Mouse (Mus musculus) embryonic facial prominence, embryonic 15.5 days (tissue): Measurements from ENCODE around the gene Tbc1d22a. TPM values are rescaled to one million over a fixed set of nuclear protein-coding genes. Genes with fewer than 3 reads are reported as not detected.

Experiments
- ATAC-seq: fragments of 200-750 bp; cut with Nextera tagmentation; 2 replicates; pipeline ENCODE4 v1.8.0; 2017; ENCODE audit warnings: low read depth, moderate TSS enrichment; ENCODE audit not compliant: insufficient number of reproducible peaks, low FRiP score, low TSS enrichment
- H3K27ac ChIP-seq: fragments of 300-500 bp; sonication (generic); replicated peaks from 2 replicates; pipeline ENCODE4 v1.5.1; 2015; ENCODE audit warnings: mild to moderate bottlenecking, inconsistent platforms
- H3K27me3 ChIP-seq: fragments of 300-500 bp; sonication (generic); 2 replicates; pipeline ENCODE4 v1.6.1; 2015; ENCODE audit warnings: inconsistent platforms
- H3K36me3 ChIP-seq: fragments of 300-500 bp; sonication (generic); 2 replicates; pipeline ENCODE4 v1.6.1; 2015; ENCODE audit warnings: mild to moderate bottlenecking, inconsistent platforms
- H3K4me1 ChIP-seq: fragments of 300-500 bp; sonication (generic); 2 replicates; pipeline ENCODE4 v1.6.1; 2015; ENCODE audit warnings: inconsistent platforms
- H3K4me2 ChIP-seq: fragments of 300-500 bp; sonication (generic); replicated peaks from 2 replicates; pipeline ENCODE4 v1.6.1; 2015; ENCODE audit warnings: mild to moderate bottlenecking, inconsistent platforms
- H3K4me3 ChIP-seq: fragments of 300-500 bp; sonication (generic); replicated peaks from 2 replicates; pipeline ENCODE4 v1.5.1; 2015; ENCODE audit warnings: mild to moderate bottlenecking, inconsistent platforms
- H3K9ac ChIP-seq: fragments of 300-500 bp; sonication (generic); 2 replicates; pipeline ENCODE4 v1.6.1; 2015; ENCODE audit warnings: inconsistent platforms
- H3K9me3 ChIP-seq: fragments of 300-500 bp; sonication (generic); replicated peaks from 2 replicates; pipeline ENCODE4 v1.6.1; 2016; ENCODE audit warnings: inconsistent platforms
- WGBS: fragments of 180-500 bp; shearing (Covaris S2); methylation state at CpG from one replicate; pipeline ENCODE4 v1.1.7; 2015; 5-methylcytosine and 5-hydroxymethylcytosine counted together
- polyA plus RNA-seq: library from polyadenylated mRNA; unstranded; fragments of >200 nt; fragmentation: Nextera tagmentation; extraction: Ambion mirVana; gene quantifications from 2 replicates; pipeline ENCODE4 v1.2.1, GENCODE M21; 2015

Tbc1d22a gene
- polyA plus RNA-seq, 1 experiment from 2014 or later, result 12.4 TPM

DNA sequence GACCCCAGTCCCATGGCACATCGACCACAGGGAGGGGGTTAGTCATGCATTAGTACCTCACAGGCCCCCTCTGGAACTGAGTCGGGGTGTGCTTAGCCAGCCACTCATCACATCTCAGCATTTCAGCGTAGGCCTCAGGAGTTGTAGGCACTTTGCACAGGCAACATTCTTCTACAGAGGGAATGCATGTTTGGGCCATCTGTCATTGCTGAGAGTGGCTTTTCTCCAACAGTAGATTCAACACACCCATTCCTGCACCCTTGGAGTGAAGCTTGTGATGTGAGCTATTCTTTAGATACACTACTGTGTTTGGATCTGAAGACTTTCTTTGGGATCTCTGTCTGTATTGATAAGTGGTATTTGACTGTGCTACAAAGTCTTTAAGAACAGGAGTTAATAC lies 75.8 kb downstream of the Tbc1d22a start:
- WGBS, result 81% methylated on average over 3 of the region's 3 CpGs
- Histone ChIP-seq H3K4me2 (no peak overlapping the region), H3K27ac (no peak overlapping the region), H3K36me3 (no peaks in the 10 kb centered on the region), H3K9me3 (no peaks in the 10 kb centered on the region), H3K4me3 (no peak overlapping the region), H3K4me1 (no peaks in the 10 kb centered on the region), H3K9ac (no peak overlapping the region), H3K27me3 (no peaks in the 10 kb centered on the region)
- no peak for ATAC-seq

DNA sequence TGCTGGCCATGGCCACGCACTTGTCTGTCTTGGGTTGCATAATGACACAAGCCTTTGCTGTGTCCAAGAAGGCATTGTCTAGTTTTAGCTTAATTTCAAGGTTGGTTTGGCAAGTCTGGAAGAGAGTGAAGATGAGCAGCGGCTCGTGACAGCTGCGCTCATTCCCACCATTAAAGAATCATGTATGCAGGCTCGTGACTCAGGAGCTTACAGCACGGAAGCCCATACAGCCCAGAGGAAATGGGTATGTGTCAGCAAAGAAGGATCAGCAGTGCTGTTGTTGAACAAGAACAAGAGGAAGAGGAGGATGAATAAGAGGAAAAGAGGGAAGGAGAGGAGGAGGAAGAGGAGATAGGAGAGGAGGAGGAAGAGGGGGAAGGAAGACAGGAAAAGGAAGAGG lies 78.0 kb downstream of the Tbc1d22a start:
- no peak overlapping the region for H3K9ac ChIP-seq
- H3K27ac ChIP-seq, result no peak overlapping the region
- no peaks in the 10 kb centered on the region for H3K36me3 ChIP-seq
- H3K4me2 ChIP-seq, result no peak overlapping the region
- no peaks in the 10 kb centered on the region for H3K27me3 ChIP-seq
- no peak for ATAC-seq
- H3K9me3 ChIP-seq, result no peaks in the 10 kb centered on the region
- H3K4me3 ChIP-seq, result no peak overlapping the region
- WGBS, result 88% methylated on average over 6 of the region's 6 CpGs
- no peaks in the 10 kb centered on the region for H3K4me1 ChIP-seq

DNA sequence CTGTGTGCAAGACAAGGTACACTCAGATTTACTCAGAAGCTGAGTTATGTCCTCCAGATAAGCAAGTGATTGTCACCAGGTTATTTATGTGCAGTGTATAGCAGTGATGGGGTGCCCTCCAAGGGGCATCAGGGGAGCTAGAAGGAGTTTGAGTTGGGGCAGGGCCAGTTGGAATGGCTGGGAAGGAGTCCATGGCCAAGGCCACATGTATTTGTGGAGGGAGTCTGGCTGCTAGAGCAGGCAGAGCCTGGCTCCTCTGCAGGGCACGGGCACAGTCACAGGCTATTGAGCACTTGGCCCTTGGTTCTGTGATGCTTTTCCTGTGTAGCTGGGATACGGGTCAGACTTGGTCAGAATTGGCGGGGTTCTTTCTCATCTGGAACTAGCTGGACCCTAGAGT lies 80.2 kb downstream of the Tbc1d22a start:
- Histone ChIP-seq H3K4me2 (no peak overlapping the region), H3K27ac (no peak overlapping the region), H3K9me3 (no peaks in the 10 kb centered on the region), H3K27me3 (no peaks in the 10 kb centered on the region), H3K36me3 (no peaks in the 10 kb centered on the region), H3K4me1 (no peaks in the 10 kb centered on the region), H3K4me3 (no peak overlapping the region), H3K9ac (no peak overlapping the region)
- 88% methylated on average over 3 of the region's 3 CpGs for WGBS
- no peak for ATAC-seq

DNA sequence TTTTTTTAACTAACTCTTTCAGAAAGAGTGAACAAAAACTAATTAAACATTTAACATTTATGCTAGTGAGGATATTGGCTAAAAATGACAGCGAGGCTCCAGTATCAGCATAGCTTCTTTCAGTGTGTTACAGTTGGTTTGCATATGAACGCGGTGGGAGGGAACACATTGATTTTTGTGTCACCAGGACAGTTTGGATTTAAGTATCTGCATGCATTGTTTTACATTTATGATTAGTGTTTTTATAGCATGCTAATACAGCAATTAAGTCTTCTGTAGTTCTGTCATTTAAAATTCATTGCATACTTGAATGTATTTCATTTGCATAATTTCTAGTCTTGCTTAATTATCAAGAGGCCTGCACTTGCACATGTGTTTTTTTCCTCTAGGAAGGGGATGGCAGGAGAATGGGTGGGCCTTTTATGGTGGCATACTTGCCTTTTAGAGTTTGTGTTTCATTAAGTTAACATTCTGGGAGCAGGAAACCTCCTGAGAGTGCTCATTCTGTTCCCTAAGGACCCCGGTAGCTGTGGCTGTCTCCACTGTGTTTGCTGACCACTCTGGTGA lies 81.5 kb downstream of the Tbc1d22a start:
- no peaks in the 10 kb centered on the region for H3K27me3 ChIP-seq
- no peak for ATAC-seq
- H3K4me2 ChIP-seq, result no peak overlapping the region
- no peak overlapping the region for H3K9ac ChIP-seq
- no peaks in the 10 kb centered on the region for H3K36me3 ChIP-seq
- H3K9me3 ChIP-seq, result no peaks in the 10 kb centered on the region
- H3K4me3 ChIP-seq, result no peak overlapping the region
- H3K4me1 ChIP-seq, result no peaks in the 10 kb centered on the region
- WGBS, result 65% methylated on average over 4 of the region's 4 CpGs
- H3K27ac ChIP-seq, result no peak overlapping the region

DNA sequence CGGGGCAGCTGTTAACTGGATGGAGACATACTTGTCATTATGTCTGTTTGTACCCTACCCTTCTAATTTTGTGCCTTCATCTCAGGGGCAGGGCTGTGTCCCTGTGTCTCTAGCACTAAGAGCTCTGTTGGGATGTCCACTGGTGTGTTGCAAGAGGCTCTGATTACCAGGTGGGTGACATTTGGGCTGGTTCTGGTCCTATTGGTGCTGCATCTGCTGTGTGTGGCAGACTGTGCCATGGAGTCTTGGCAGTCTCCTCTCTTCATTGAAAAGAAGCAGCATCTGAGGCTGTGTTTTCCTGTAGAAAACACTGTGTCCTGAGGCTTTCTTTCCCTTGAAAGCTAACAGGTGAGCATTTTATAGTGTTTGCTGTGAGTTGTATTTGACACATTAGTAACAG lies 83.0 kb downstream of the Tbc1d22a start:
- no peak for ATAC-seq
- WGBS, result 100% methylated on average over 1 of the region's 1 CpGs

DNA sequence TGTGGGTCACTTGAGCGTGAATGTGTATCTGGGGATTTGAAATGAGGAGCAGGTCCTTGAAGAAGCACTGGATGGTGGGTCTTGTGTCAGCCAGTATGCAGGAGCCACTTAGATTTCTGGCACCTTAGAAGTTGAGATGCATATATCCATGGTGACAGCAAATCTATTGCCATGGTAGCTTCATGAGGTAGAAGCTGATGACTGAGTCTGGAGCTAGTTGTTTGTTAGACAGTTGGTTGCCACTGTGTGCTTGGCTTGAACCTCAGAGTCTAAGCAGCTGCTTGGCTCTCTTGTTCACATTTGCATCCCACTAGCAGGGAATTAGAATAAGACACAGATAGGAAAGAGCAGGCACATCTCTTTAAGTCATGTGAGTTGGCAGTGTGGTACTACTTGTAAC lies 89.6 kb downstream of the Tbc1d22a start:
- Histone ChIP-seq H3K4me1 (no peaks in the 10 kb centered on the region), H3K27ac (no peak overlapping the region), H3K4me2 (no peak overlapping the region), H3K9me3 (no peaks in the 10 kb centered on the region), H3K9ac (no peak overlapping the region), H3K36me3 (0 out of 2 replicates have a peak, but pooled peaks cover 3% of the 10 kb centered on the region), H3K27me3 (no peaks in the 10 kb centered on the region), H3K4me3 (no peak overlapping the region)
- ATAC-seq, result no peak
- WGBS, result 93% methylated on average over 1 of the region's 1 CpGs

More for the DNA sequence above, 83.0 kb downstream of the Tbc1d22a start:
- H3K9ac ChIP-seq, result no peak overlapping the region
- H3K36me3 ChIP-seq, result 0 out of 2 replicates have a peak, but pooled peaks cover 3% of the 10 kb centered on the region
- no peak overlapping the region for H3K4me2 ChIP-seq
- no peaks in the 10 kb centered on the region for H3K4me1 ChIP-seq
- H3K4me3 ChIP-seq, result no peak overlapping the region
- H3K9me3 ChIP-seq, result no peaks in the 10 kb centered on the region
- H3K27ac ChIP-seq, result no peak overlapping the region
- H3K27me3 ChIP-seq, result no peaks in the 10 kb centered on the region

DNA sequence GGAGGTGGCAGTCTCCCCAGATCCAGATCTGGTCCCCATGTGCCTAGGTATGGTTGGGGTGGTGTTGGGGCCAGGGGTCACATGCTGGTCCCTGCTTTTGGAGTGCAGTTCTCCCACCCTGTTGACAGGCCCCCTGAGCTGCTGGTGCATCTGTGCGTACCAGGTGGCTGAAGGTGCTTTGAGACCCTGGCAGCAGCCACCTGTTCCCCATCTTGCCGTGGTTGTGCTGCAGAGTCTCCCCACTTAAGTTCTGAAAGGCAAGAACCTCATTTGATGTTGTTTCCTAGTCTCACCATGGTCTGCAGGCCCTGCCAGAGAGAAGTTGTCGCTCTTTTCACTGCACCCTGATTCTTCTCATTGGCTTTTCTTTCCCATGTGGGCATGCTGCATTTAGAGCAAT lies 90.6 kb downstream of the Tbc1d22a start:
- H3K9me3 ChIP-seq, result no peaks in the 10 kb centered on the region
- WGBS, result 75% methylated on average over 3 of the region's 3 CpGs
- no peaks in the 10 kb centered on the region for H3K4me1 ChIP-seq
- H3K27me3 ChIP-seq, result no peaks in the 10 kb centered on the region
- no peak for ATAC-seq
- H3K27ac ChIP-seq, result no peak overlapping the region
- H3K4me2 ChIP-seq, result no peak overlapping the region
- H3K36me3 ChIP-seq, result 0 out of 2 replicates have a peak, but pooled peaks cover 3% of the 10 kb centered on the region
- no peak overlapping the region for H3K9ac ChIP-seq
- H3K4me3 ChIP-seq, result no peak overlapping the region

DNA sequence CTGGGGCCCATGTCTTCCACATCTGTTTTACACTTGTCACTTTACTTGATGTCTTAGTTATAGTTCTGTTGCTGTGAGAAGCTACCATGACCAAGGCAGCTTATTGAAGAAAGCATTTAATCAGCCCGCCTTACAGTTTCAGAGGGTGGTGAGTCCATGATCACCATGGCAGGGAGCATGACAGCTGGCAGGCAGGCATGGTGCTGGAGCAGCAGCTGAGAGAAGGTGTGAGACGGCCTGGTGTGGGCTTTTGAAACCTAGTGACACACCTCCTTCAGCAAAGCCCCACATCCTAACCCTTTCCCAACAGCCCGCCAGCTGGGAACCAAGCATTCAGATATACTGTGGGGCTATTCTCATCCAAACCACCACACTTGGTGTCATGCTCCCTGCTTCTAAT lies 91.0 kb downstream of the Tbc1d22a start:
- 67% methylated on average over 3 of the region's 3 CpGs for whole genome bisulfite sequencing
- H3K36me3 ChIP-seq, result 0 out of 2 replicates have a peak, but pooled peaks cover 3% of the 10 kb centered on the region
- no peak overlapping the region for H3K4me2 ChIP-seq
- no peak overlapping the region for H3K27ac ChIP-seq
- no peak overlapping the region for H3K9ac ChIP-seq
- no peaks in the 10 kb centered on the region for H3K9me3 ChIP-seq
- no peak overlapping the region for H3K4me3 ChIP-seq
- H3K4me1 ChIP-seq, result no peaks in the 10 kb centered on the region
- no peak for ATAC-seq
- H3K27me3 ChIP-seq, result no peaks in the 10 kb centered on the region

DNA sequence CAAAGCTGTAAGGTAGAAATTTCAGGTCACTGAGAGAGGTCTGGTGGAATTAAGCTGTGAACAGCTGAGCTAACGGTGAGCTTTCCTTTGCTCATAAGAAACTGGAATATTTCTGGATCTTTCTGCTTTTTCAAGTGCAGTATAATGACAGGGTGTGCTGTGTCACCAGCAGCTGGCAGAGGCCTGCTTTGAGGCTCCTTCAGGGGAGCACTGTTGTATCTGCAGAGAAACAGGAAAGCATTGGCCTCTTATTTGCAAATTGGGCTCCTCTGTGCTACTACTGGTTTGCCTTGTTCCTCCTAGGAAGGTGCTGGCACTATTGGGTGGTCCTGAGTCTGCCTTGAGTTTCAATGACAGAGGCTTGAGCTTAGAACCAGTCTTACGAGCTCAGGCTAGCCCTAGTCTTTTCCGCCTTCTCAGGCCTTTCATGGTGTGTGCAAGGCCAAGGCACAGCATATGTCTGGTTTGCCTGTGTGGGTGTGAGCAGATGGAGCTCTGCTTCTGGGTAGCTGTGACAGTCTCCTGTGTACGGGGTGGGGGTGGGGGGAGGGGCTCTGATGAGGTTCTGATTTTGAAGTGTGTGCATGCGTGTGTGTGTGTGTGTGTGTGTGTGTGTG lies 95.1 kb downstream of the Tbc1d22a start:
- no peaks in the 10 kb centered on the region for H3K27me3 ChIP-seq
- WGBS, result 82% methylated on average over 5 of the region's 5 CpGs
- H3K9me3 ChIP-seq, result no peaks in the 10 kb centered on the region
- H3K4me3 ChIP-seq, result no peak overlapping the region
- H3K4me1 ChIP-seq, result no peaks in the 10 kb centered on the region
- ATAC-seq, result no peak
- H3K4me2 ChIP-seq, result no peak overlapping the region
- H3K36me3 ChIP-seq, result peaks cover 5% of the 10 kb centered on the region
- H3K27ac ChIP-seq, result no peak overlapping the region
- H3K9ac ChIP-seq, result no peak overlapping the region

DNA sequence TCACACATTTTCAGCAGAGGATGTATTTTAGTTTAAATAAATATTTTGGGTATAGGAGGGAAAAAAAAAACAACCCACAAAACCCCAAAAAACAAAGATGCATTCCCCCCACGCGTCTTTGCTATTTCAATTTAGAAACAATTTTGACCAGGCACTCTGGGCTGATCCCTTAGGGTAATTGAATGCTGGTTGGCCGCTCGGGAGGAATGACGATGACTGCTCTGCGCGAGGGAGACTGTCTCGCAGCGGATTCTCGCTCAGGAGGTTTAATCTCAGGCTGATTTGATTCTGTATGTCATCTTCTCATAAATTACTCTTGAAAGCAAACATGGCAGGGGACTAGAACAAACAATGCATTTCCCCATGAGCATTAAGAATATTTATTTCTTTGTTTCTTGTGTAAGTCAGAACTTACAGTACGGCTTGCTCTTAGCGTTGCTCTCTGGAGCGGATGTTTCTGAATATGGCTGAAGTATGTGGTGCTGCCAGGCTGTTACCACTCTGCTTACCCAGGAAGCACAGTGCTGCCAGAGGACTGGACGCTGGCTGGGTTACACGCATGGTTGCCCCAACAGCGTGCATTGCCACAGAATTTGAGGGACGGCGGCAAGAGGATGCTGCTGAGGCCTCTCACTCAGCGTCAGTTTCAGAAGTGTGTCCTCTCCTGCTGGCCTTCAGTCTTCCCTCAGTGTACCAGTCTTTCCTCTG lies 106.7 kb downstream of the Tbc1d22a start:
- no peak for ATAC-seq
- no peak overlapping the region for H3K4me3 ChIP-seq
- WGBS, result 65% methylated on average over 19 of the region's 19 CpGs

DNA sequence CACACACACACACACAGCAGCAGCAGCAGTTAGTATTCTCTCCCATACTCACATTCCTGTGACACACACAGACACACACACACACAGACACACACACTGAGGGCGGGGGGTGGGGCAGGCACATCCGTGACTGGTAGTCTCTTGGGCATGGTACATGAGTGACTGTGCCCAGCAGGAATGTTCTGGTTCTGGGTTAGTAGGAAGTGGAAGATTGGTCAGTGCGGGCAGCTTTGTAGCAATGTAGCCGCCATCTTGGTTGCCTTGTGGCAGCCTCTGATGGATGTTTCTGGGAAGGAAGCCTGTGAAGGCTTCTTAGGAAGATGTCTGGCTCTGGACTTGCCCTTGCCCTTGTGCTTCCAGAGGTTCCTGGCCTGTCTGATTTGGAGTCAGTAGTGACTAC lies 112.1 kb downstream of the Tbc1d22a start:
- H3K9ac ChIP-seq, result no peak overlapping the region

More for the DNA sequence above, 106.7 kb downstream of the Tbc1d22a start:
- Histone ChIP-seq H3K9me3 (no peaks in the 10 kb centered on the region), H3K27me3 (no peaks in the 10 kb centered on the region), H3K9ac (no peak overlapping the region), H3K4me1 (no peaks in the 10 kb centered on the region), H3K4me2 (no peak overlapping the region), H3K36me3 (no peaks in the 10 kb centered on the region), H3K27ac (no peak overlapping the region)

More for the DNA sequence above, 112.1 kb downstream of the Tbc1d22a start:
- Histone ChIP-seq H3K27me3 (no peaks in the 10 kb centered on the region), H3K4me3 (no peak overlapping the region), H3K27ac (no peak overlapping the region), H3K9me3 (no peaks in the 10 kb centered on the region), H3K4me2 (no peak overlapping the region), H3K4me1 (no peaks in the 10 kb centered on the region), H3K36me3 (no peaks in the 10 kb centered on the region)
- WGBS, result 91% methylated on average over 4 of the region's 4 CpGs
- ATAC-seq, result no peak
